Mouse (Mus musculus) brain, embryonic 14.5 days (tissue): Measurements from ENCODE around the gene Plac1. TPM values are rescaled to one million over a fixed set of nuclear protein-coding genes. Genes with fewer than 3 reads are reported as not detected.

ENCODE experiments used
- DNase-seq: peaks from one replicate; pipeline ENCODE4 v3.0.0-alpha.2; 2011; ENCODE audit warnings: low read depth
- CTCF ChIP-seq: fragments of 200-500 bp; IDR thresholded peaks from 2 replicates; pipeline ENCODE4 v1.5.1; 2012; ENCODE audit warnings: inconsistent platforms, mild to moderate bottlenecking, moderate library complexity, borderline replicate concordance; ENCODE audit not compliant: insufficient read depth, insufficient read length; ENCODE audit errors: extremely low read depth
- POLR2A ChIP-seq: fragments of 200-500 bp; IDR thresholded peaks from 2 replicates; pipeline ENCODE4 v1.6.1; 2012; ENCODE audit warnings: mild to moderate bottlenecking, inconsistent platforms, borderline replicate concordance; ENCODE audit not compliant: poor library complexity, insufficient read depth, insufficient read length, severe bottlenecking; ENCODE audit errors: extremely low read depth
- polyA plus RNA-seq: library from polyadenylated mRNA; depleted of rRNA; stranded (reverse); fragments of >200 nt; gene quantifications from 2 replicates; pipeline ENCODE4 v1.2.3, GENCODE M21; 2012; rRNA removed

Gene Plac1
- polyA plus RNA-seq, 1 experiment, result 0.88 TPM

- no peak for DNase-seq
Observed at GRCm38 (mm10) chrX:53038194-53038593, 201.7 kb downstream of the Plac1 start.

GRCm38 (mm10) chrX:53029559-53029958 lies 210.4 kb downstream of the Plac1 start:
- no peak for DNase-seq
- TF ChIP-seq POLR2A, result no peak
- no peak for TF ChIP-seq CTCF

More at GRCm38 (mm10) chrX:53038194-53038593, 201.7 kb downstream of the Plac1 start:
- no peak for TF ChIP-seq POLR2A
- no peak for TF ChIP-seq CTCF

GRCm38 (mm10) chrX:53025471-53026223 lies 214.3 kb downstream of the Plac1 start:
- peak; percentile 26 for DNase-seq
- TF ChIP-seq CTCF, result no peak
- no peak for TF ChIP-seq POLR2A

- DNase-seq, result peak; percentile 34
Observed at GRCm38 (mm10) chrX:53024268-53024667, 215.6 kb downstream of the Plac1 start.

GRCm38 (mm10) chrX:53023021-53023420 lies 216.9 kb downstream of the Plac1 start:
- DNase-seq, result no peak
- TF ChIP-seq POLR2A (no peak), CTCF (no peak)

Other genes with a start within 250 kb of the Plac1 start
- 6.0 and 8.6 TPM in 2 replicates for gene Fam122b, start 29.7 kb upstream of the Plac1 start, polyA plus RNA-seq
- not detected in 2 replicates for gene Fam122c, start 33.3 kb upstream of the Plac1 start, polyA plus RNA-seq
- gene Mospd1, start 130.4 kb upstream of the Plac1 start, polyA plus RNA-seq, result 17.7 and 20.9 TPM in 2 replicates
- gene Etd, start 194.8 kb upstream of the Plac1 start, polyA plus RNA-seq, result not detected in 2 replicates